Mouse (Mus musculus) adrenal gland, postnatal 14 days (tissue): ENCODE data around the gene Nacc2. TPM values are rescaled to one million over a fixed set of nuclear protein-coding genes. Genes with fewer than 3 reads are reported as not detected.

Experiments
- DNase-seq: peaks from one replicate; pipeline ENCODE4 v3.0.0; 2021; ENCODE audit warnings: mixed read lengths
- total RNA-seq: library from RNA; stranded (reverse); gene quantifications from 2 replicates; pipeline ENCODE4 v1.2.3, GENCODE M21; 2021

Gene Nacc2
- total RNA-seq, 1 experiment from 2014 or later = 25.9 TPM

GRCm38 (mm10) chr2:26139545-26140206 is 16.7 kb upstream of the Nacc2 start:
- no peak for DNase-seq

DNA sequence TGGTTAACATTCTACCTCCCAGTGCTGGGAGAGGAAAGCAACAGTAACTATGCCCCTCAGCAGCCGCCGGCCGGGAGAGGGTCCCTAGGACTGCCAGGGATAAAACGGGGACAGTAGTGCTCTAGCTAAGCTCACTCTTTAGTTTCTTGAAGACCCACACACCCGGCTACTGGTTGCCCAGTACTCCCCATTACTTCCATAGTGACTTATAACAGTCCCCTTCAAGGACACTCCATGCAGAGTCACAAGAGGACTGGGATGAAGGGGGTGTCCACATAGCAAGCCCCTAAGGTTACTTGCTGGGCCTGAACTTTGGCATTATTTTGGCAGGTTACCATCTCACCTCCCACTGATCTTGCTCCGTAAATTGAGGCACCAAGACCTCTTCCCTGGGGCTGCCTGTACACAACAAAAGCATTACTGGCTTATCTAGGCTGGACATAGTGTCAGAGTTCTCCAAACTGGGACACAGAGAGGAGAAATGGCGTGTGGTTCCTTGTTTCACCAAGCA is 16.1 kb upstream of the Nacc2 start:
- DNase-seq = no peak

DNA sequence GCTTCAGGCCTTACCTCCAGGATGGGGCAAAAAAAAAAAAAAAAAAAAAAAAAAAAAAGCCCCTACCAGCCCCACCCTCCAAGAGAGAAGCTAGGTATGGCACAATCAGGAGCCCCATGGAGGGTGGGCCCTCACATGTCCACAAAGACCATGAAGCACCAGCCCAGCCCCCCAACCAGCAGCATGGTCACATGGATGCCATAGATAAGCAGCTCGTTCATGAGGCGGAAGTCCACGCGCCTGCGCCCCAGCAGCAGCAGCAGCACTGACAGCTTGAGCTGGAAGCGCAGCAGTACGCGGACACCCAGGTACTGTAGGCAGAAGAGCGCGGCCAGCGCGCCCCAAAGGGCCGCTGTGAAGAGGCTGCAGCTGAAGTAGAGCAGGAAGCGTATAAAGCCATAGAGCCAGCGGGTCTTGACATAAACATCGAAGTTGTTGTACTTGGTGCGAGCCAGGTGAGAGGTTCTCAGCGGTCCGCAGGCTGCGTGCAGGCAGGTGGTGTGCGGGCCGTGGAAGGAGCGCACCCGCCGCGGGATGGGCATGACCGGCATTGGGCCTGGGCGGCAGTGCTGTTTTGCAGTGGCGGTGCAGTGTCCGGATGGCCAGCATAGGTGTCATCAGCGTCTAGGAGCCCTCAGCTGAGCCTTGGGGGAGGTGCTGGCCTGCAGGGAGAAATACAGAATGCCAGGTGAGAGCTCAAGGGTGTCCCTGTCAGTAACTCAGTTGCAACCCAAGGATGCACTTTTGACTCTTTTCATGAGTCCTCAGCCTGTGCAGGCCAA is 15.4 kb upstream of the Nacc2 start:
- DNase-seq = no peak

- no peak for DNase-seq
These were observed 11.6 kb upstream of the Nacc2 start for GRCm38 (mm10) chr2:26134591-26134990.

GRCm38 (mm10) chr2:26132628-26133551 is 9.9 kb upstream of the Nacc2 start:
- DNase-seq = peak; percentile 95

DNA sequence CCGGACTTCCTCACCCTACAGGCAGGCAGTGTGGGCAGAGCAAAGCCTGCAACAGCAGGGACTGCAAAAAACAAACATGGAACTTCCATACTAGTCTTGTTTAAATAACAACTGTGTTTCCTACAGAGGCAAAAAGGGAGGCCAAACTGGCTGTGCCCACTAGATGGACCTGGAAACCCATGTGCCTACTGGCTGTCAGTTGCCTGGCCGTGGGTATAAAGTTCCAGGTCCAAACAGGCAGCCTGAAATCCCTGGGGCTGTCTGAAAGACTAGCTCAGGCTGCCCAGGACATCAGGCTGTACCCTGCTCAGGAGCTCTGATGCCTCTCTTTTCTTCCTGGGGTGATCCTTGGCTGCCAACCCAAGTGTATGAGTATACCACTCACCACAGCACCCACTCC is 8.3 kb upstream of the Nacc2 start:
- no peak for DNase-seq

- no peak for DNase-seq
These were observed 6.9 kb upstream of the Nacc2 start for GRCm38 (mm10) chr2:26129962-26130361.

DNA sequence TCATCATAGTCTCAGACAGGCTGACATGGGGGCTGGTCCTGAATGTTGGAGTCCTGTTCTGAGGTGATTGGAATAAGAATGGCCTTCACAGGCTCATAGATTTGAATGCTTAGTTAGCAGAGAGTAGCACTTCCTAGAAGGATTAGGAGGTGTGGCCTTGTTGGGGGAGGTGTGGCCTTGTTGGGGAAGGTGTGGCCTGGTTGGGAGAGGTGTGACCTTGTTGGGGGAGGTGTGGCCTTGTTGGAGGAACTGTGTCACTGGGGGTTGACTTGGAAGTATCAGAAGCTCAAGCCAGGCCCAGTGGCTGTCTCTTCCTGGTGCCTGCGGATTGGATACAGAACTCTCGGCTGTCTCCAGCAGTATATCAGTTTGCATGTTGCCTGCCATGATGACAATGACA is 6.3 kb upstream of the Nacc2 start:
- DNase-seq = no peak

- DNase-seq = peak; percentile 83
These were observed 595 bp downstream of the Nacc2 start for GRCm38 (mm10) chr2:26122171-26123078.

DNA sequence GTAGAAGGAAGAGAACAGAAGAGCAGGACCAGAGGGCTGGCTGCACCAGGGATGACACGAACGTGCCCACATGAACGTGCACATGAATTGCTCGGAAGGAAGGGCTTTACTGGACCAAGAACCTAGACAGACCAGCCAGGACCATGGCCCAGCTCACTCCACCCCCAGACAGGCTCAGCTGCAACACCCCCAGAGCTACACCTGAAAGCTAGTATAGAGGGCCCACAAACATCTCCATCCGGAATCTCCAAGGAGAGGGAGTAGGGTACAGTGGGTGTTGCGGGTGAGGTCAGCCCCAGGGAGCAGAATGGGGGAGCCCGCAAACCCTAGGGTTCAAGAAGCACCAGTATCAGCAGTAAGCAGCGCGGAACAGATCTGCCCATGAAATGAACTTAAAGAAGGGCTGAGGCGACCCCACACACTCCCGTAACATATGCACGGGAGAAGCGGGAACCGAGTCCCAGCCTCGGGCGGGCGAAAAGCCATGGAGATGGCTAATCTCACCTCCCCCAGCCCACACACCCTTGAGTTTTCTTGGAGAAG is 1.4 kb downstream of the Nacc2 start:
- DNase-seq = no peak

DNA sequence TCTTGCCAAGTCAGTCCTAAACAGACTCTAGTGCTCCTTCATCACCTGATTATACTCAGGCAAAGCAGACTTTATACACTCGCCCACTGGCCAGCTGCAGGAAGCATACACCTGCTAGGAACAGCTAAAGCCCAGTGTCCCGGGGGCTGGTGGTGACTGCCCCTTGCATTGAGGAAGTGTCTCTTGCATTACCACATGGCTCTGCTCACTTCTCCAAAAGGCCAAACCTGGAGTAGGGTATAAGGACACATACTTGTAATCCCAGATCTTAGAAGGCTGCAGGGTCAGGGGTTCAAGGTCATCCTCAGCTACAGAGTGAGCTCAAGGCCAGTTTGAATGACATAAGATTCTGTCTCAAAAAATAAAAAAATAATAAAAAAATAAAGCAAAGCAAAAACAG is 3.4 kb downstream of the Nacc2 start:
- DNase-seq = no peak

GRCm38 (mm10) chr2:26119310-26119592 is 3.8 kb downstream of the Nacc2 start:
- DNase-seq = no peak

DNA sequence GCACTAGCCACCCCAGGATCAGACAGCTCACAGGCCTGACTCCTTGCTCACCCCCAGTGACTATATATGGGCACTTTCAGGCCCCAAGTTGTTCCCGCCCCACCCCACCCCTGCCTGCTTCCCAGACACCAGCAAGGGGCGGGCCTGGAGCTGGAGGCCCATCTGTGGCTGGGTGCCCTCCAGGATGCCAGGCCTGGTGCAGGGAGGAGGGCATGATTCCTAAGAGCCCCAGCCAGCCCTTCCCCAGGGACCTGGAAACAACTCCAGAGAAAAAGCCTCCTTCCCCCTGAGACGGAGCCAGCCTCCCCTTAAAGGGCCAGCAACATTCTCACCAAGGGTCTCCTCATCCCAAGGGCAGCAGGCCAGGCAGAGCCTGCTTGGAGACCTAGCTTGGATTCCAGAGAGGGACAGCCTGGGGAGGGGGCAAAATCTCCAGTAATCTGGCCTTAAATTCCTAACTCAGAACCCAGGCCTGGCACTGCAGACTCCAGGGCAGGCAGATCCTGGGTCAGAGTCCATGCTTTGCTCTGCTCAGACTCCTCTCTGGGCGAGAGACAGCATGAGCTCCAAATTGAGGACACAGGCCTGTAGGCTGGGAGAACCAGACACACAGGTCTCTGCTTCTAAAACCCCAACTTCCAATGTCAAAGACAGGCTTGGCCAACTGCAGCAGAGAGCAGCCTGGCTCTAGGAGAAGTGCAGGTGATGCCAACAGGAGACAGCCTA is 4.3 kb downstream of the Nacc2 start:
- peak; percentile 53 for DNase-seq

DNA sequence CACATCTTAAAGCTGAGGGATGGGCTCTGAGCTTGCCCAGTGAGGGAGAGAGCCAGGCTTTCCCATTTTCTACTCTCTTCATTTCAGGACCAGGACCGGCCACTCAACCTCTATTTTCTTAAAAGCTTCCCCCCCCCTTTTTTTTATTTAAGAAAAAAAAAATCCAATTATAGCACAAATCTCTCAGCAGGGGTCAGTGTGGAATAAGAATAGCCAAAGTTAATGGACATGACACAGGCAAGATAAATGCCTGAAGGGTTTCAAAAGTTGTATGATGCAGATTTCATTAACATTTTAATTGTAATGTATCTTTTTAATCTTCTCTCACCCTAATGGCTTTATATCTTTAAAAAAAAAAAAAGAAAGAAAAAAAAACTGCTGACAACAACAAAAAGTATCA is 5.4 kb downstream of the Nacc2 start:
- no peak for DNase-seq

- no peak for DNase-seq
These were observed 6.5 kb downstream of the Nacc2 start for GRCm38 (mm10) chr2:26116550-26116949.

- no peak for DNase-seq
These were observed 7.8 kb downstream of the Nacc2 start for GRCm38 (mm10) chr2:26115215-26115614.

DNA sequence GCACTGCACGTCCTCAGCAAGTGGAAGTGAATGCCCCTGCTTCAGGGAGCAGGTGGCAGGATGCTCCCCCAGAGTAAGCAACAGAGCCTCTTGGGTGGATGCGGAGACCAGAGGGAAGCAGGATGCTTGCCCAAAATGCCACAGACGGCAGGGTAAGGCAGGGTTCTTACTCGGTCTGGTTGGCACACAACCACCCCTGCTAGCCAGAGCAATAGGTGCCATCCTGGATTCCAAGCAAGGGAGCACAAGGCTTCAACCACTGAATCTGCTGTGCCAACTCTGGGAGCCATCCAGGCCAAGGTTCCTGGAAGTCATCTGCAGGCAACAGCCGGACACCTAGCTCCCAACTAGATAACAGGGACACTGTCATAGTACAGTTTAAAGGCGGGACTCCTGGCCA is 14.8 kb downstream of the Nacc2 start:
- DNase-seq = peak; percentile 47

DNA sequence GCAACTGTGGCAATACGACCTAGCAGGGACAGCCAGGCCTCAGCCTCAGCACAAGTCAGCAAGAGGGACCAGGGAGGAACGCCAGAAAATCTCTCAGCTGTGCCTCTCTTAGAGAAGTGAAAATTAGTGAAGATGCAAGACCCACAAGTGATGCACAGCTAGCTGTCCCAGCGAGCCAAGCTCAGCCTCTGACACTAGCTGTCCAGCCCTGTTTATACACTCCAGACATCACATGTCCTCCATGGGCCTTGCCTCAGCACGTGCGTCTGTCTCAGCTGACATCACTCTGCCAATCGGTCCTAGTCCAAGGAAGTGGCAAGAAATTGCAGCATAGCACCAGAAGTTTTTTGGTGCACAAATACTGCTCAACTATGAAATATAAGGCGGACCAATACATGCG is 16.0 kb downstream of the Nacc2 start:
- no peak for DNase-seq

DNA sequence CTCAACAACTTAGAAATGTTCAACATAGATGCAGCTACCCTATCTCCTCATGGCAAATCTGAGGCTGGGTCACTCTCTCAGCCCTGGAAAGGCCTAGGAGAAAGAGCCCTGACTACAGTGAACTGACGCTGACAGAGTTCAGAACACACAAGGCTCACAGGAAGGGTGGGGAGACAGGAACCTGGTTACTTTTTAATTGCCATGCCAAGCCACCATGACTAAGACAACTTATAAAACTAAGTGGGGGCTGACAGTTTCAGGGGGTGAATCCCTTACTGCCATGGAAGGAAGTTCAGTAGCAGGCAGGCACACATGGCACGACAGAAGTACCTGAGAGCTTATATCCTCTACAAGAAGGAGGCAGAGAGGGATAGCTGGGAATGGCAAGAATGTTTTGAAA is 16.8 kb downstream of the Nacc2 start:
- no peak for DNase-seq

GRCm38 (mm10) chr2:26100296-26100695 is 22.7 kb downstream of the Nacc2 start:
- no peak for DNase-seq

- DNase-seq = no peak
These were observed 23.2 kb downstream of the Nacc2 start for GRCm38 (mm10) chr2:26099851-26100250.
